Mouse (Mus musculus) heart, adult 2 months (tissue): ENCODE results near the gene Rmdn2.

Experiments
- EP300 ChIP-seq: fragments of 200-500 bp; IDR thresholded peaks from 2 replicates; pipeline ENCODE4 v1.6.1; 2011; ENCODE audit warnings: low read depth, low read length, control low read depth; ENCODE audit not compliant: insufficient read depth
- POLR2A ChIP-seq: fragments of 200-500 bp; IDR thresholded peaks from 2 replicates; pipeline ENCODE4 v1.6.1; 2011; ENCODE audit warnings: mild to moderate bottlenecking, low read depth, low read length, control low read depth; ENCODE audit not compliant: insufficient read depth

DNA sequence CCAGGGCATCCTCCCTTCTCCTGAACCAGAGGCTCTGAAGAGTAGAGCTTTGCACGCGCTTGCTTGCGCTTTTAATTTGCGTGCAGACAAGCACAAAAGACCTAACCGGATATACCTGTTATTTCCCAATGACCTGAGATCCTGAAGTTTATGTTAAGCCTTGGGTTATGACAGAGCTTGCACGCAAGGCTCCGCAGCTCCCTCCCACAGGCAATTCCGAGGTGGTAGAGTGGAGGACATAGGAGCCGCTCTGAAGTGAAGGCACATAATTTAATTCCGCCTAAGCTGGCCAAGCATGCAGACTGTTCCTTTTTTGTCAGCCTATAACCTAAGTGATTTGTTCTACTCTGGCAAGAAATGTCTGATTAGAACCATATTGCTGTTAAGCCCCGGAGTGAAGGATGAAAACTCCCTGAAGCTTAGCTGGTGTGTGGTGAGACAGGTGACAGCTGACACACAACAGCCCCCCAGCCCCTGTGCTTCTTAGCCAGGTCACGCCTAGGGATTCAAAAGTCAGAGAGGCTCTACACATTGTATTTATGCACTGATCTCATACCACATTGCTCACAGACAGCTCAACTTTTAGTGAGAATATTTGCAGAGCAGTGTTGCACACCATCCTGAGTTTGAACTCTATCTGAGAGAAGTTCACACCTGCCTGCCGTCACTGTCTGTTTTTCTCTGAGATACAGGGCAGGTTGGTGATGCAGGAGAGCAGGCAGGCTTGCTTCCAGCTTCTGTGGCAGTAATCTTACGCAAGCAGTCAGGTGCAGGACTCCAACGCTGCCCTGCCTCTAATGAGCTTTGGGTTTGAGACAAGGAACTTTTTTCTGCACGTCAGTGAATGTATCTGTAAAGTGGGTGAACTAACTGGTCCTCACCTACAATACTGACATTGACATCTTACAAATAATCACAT, 117.2 kb downstream of the Rmdn2 start:
- TF ChIP-seq POLR2A (no peak), EP300 (no peak)
